Mouse (Mus musculus) layer of hippocampus, adult 2 months (tissue): ENCODE data around the gene Hc. TPM values are rescaled to one million over a fixed set of nuclear protein-coding genes. Genes with fewer than 3 reads are reported as not detected.

ENCODE experiments used
- DNase-seq, 2 experiments: peaks; one replicate each; pipeline ENCODE4 v3.0.0; 2022; ENCODE audit warnings: low spot score in 2 of 2
- H3K27ac ChIP-seq: fragments of 200-600 bp; 2 replicates; pipeline ENCODE4 v1.8.1; 2022
- H3K4me3 ChIP-seq: fragments of 200-600 bp; 2 replicates; pipeline ENCODE4 v1.8.1; 2022; ENCODE audit warnings: mild to moderate bottlenecking
- CTCF ChIP-seq: fragments of 200-600 bp; conservative IDR thresholded peaks from 2 replicates; pipeline ENCODE4 v1.8.1; 2022; ENCODE audit warnings: antibody characterized with exemption, mild to moderate bottlenecking, moderate library complexity
- long read RNA-seq, 2 experiments: library from polyadenylated mRNA; stranded (forward); transcript quantifications; one replicate each; pipeline ENCODE4 v2.0.0; 2021; ENCODE audit warnings: borderline mapping rate in 2 of 2
- total RNA-seq, 2 experiments: library from RNA; stranded (reverse); gene quantifications; 2 replicates each; pipeline ENCODE4 v1.2.3; 2021

The Hc gene
- total RNA-seq: not detected
- long read RNA-seq, experiment 1: 0 reads
- long read RNA-seq, experiment 2: 0 reads

DNA sequence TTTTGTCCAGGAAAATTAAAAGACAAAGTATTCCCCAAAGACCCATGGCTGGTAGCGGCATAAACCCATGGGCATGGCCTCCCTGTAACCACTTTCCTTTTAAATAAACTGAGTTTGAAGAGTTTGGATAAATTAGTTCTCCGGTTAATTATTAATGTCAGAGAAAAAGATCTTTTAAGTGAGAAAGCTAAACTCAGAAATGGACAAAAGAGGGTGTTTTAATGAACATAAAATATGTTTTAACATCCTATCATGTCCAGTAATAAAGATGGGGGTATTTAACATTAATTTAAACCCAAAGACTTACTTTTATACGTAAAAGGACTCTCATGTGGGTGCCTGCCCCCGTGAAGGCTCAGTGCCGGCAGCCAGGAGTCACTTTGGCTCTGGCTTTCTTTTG lies at the start of gene Hc:
Hc (minus strand) TSS at position 101 of the 400 bp plus-strand sequence.
- TF ChIP-seq CTCF: no peak
- Histone ChIP-seq H3K27ac (no peak within 1 kb of the TSS), H3K4me3 (no peak within 1 kb of the TSS)
- no peak for DNase-seq

DNA sequence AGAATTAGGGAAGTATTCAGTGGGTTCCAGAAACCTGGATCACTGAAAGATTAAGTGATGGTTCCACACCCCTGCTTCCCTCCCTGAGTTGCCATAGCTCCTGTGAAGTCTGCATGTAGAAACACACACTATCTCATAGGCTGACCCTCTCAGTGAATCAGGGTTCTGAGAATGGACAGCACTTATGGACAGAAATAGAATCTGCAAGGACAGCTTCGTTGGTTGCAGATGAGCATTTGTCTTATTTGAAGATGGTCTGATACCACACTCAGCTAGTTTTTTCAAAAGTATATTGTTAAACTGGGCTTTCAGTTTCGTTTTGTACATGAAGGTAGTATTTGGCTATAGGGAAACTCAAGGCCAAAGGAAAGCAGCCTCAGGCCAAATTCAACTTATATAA lies 49.3 kb upstream of the Hc start:
- H3K27ac ChIP-seq: no peak overlapping the region
- no peak overlapping the region for H3K4me3 ChIP-seq
- TF ChIP-seq CTCF: no peak
- DNase-seq: no peak

DNA sequence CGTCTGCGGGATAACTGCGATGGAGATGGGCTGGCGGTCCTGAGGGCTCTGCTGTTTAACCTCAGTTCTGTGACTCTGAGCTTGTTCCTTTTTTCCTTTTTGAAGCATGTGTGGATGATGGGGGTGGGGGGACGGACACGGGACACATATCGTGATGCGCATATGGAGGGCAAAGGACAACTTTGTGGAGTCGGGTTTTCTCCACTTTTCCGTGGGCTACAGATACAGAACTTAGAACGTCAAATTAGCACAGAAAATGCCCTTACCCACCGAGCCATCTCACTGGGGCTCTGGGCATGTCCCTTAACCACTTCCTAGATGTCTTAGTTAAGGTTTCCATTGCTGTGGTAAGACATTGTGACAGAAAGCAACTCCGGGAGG lies 48.7 kb upstream of the Hc start:
- Histone ChIP-seq H3K27ac (peak overlapping the region; percentile 95), H3K4me3 (peak overlapping the region; percentile 94)
- TF ChIP-seq CTCF: no peak
- DNase-seq: no peak

DNA sequence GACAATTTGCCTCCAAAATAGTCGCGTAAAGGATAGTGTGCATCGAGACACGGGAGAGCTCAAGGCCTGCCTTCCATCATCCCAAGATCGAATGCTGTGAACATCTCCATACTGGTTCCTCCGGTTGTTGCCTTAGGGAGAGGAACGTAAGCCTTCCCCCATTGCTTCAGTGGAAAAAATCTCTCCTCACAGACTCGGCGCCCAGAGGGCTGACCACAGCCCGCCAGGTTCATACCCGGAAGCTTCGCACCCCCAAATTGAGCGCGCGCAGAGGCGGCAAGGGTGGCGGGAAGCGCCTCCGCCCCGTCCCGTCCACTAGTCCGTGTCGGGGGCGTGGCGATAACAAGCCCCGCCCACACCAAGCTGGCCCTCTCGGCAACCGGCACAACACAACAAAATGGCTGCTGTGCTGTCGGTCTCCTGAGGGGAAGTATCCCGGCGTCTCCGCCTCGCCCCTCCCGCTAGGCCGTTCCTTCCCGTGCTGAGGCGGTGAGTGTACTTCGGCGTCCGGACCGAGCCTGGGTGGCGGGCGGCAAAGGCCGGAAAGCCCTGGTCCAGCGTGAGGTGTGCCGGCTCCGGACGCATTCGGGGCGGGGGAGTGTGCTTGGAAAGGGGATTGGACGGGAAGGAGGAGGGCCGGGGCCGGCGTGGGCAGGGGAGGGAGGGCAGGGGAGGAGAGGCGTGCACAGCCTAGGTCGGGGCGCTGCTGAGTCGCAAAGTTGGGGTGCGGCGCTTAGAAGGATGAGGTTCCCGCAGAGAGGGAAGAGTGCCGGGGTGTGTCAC lies 48.1 kb upstream of the Hc start, which contains the start of gene Cntrl:
Cntrl (plus strand) TSS at position 352 of the 783 bp plus-strand sequence.
- peak within 1 kb of the TSS; percentile 95 for H3K27ac ChIP-seq
- peak; percentile 90 for DNase-seq
- peak within 1 kb of the TSS; percentile 94 for H3K4me3 ChIP-seq
- TF ChIP-seq CTCF: no peak

DNA sequence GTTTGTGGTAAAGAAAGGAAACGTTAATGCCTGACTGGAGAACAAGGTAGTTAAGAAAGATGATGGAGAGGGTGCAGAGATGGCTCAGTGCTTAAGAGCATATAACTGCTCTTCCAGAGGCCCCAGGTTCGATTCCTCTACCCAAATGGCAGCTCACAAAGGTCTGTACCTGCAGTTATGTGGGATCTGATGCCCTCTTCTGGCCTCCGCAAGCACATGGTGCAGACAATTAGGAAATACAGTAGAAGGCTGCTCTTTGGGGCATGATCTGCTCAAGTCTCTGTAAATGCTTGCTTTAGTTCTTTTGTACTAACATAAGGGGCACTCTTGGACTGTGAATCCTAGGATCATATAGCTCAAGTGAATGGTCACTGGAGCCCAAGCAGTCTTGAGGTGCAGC lies 47.5 kb upstream of the Hc start:
- Histone ChIP-seq H3K27ac (peak overlapping the region; percentile 95), H3K4me3 (peak overlapping the region; percentile 94)
- TF ChIP-seq CTCF: peak; percentile 79
- DNase-seq: peak; percentile 23 to 38

DNA sequence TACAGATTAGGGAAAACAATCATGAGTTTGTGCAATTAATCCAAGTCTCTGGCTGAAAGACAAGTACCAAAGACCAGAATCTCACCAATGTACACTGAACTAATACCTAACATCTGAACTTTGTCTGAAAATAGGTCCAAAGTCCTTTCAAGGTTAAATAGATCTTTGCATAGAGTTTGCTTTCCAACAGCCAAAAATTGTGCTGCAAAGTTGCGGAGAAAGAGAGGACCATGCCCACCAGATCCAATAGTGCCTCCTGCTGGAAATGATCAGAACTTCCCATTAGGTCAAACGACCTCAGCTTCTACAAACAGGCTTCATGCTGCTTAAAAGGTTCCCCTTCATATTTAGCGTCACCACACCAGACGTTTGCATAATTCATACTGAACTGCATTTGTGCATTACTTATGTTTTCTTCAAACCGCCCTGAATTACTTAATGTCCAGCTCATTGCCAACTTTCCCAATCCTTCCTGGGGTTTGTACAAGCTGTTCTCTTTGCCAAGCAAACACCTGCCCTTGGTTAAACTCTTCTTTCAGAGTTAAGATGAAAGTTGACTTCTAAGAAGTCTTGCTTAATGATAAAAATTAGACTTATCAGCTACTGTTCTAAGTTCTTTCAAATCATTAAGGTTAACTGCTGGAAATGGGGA lies 46.9 kb upstream of the Hc start:
- no peak for DNase-seq
- H3K27ac ChIP-seq: no peak overlapping the region
- no peak overlapping the region for H3K4me3 ChIP-seq
- TF ChIP-seq CTCF: peak; percentile 75

DNA sequence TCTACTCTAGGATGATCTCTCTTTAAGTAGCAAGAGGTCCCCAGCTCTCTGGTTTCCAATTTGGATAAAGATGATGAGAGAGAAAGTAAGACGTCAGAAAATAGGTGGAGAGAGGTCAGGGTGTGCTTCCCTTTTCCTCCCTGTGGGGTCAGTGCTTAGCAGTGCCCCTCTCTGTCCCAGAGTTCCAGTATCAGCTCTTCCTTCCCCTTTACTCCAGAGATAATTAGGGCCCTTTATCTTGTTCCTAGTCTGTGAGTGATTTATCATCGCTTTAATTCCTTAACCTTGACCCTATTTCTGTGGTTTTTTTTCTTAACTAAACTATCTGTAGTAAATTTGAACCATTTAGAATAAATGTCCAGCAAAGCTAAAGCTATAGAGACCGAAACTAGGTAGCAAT lies 43.6 kb upstream of the Hc start:
- no peak for TF ChIP-seq CTCF

DNA sequence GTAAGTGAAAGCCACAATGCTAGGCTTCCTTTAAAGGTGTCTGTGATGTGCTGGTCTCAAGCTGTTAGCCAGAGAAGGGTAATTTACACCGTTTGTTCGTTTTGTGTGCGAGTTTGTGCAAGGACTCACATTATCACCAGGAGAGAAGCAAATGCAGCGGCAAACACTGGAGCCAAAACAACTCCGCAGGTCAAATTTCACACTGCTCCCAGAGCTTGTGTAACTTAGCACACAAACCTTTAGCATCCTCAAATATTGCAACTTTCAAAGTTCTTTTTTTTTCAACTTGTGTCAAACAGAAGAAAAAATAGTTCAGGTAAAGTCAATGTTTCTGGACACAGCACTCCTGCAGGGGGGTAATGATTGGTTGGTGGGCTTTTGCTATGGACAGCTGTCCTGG lies 42.3 kb upstream of the Hc start:
- no peak overlapping the region for H3K27ac ChIP-seq
- TF ChIP-seq CTCF: no peak

More for the DNA sequence above, 43.6 kb upstream of the Hc start:
- no peak overlapping the region for H3K27ac ChIP-seq
- no peak overlapping the region for H3K4me3 ChIP-seq
- DNase-seq: no peak

DNA sequence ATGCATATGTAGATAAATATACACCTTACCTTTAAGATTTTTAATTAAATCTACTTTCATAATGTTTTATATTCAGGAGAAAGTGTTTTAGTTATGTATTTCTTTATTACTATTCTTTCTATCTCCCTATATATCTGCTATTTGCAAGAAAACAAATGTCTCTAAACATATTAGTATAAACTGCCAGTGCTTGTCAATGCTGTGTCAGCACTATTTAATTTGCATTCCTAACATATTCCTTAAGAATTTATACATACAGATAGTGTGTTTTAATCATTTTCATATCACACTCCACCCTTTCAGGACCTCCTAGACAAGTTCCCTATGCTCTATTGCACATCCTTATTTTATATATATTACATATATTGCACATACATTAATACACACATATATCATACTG lies 41.5 kb upstream of the Hc start:
- no peak overlapping the region for H3K27ac ChIP-seq
- DNase-seq: no peak
- H3K4me3 ChIP-seq: no peak overlapping the region
- no peak for TF ChIP-seq CTCF

More for the DNA sequence above, 42.3 kb upstream of the Hc start:
- no peak overlapping the region for H3K4me3 ChIP-seq
- DNase-seq: no peak

DNA sequence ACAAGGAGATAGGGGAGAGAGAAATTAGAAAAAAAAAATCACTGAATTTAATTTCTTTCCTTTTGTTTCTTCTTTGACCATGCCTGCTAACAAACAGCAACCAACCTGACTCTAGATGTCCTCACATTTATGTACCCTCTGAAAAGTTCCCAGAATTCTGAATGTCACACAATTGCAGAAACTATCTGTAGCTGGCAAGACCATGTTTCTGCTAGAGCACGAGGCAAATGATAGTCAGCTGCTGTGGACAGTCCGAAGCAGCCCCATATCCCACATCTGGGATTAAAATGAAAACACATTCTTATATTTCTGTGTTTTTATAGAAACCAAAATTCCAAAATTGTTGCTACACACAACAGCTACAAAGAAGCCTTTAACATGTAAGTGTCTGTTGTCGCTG lies 40.2 kb upstream of the Hc start, which contains the start of gene AI182371:
AI182371 (minus strand) TSS at position 101 of the 400 bp plus-strand sequence.
- no peak for DNase-seq
- no peak for TF ChIP-seq CTCF
- Histone ChIP-seq H3K4me3 (no peak within 1 kb of the TSS), H3K27ac (no peak within 1 kb of the TSS)

DNA sequence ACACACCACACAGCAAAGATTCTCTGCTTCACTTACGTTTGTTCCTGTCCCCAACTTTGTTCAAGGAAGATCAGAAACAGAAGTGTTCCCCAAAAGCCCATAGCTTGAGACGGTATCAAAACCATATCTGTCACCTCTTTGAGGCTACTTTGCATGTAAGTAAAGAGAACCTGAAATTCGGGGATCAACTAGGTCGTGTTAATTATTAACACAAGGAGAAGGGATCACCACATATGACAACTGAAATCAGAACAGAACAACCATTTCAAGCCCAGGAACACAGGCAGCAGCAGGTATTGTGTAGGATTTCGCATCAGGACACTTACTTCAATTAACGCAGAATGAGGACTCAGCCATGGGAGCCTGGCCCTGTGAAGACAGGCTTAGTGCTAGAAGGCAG lies 39.3 kb upstream of the Hc start:
- no peak for DNase-seq
- Histone ChIP-seq H3K27ac (no peak overlapping the region), H3K4me3 (no peak overlapping the region)
- no peak for TF ChIP-seq CTCF

DNA sequence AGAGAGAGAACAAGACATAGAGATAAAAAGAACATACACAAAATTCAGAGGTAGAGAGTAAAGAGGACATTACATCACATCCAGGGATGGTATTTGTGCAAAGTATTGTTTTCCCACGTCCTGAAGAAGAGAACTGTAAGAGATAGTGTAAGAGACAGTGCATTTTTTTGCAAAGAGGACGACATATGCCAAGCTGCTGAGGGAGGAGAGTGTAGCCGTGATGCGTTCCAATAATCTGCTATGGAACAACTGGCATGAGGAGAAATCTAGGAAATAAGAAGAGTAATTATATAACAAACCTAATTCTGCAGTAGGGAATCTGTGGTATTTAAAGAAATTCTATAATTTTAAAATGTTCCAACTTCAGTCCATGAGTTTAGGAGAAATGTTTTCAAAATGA lies 26.2 kb upstream of the Hc start:
- no peak for TF ChIP-seq CTCF
- no peak overlapping the region for H3K4me3 ChIP-seq
- DNase-seq: peak in 1 of 2 experiments; percentile 53
- H3K27ac ChIP-seq: no peak overlapping the region

DNA sequence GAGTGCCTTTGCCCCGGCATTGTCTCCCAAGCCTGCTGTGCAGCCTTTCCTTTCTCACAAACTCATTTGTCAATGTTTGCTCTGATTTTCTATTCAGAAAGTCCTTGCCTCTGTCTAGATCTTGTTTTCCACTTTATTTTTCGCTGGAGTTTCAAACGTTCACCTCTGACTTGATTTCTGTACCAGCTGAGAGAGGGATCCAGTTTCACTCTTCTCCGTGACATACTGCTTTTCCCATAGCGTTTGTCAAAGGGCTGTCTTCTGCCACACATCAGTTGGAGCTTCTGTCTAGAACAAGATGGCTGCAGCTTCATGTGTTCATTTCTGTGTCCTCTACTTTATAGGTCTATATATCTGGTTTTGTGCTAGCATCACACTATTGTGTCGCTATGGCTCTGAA lies 17.9 kb upstream of the Hc start:
- DNase-seq: no peak
- Histone ChIP-seq H3K4me3 (no peak overlapping the region), H3K27ac (no peak overlapping the region)
- TF ChIP-seq CTCF: no peak

DNA sequence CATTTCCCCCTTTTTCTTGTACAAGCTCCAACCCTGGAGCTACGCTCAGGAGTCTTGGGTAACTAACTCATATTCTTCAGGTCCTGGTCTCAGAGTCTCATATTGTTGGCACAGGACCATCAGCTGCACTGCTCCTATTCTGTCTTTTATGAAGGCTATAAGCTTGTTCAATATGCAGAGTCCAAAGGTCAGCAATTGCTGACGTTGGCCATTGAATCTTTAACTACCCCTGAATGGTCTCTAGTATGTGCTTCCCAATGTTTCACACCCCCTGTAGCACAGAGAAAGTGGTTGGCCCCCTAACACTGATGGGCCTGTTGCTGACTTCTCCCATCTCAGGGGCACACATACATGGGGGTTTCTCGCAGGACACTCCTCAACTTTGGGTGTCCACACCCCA lies 13.1 kb upstream of the Hc start:
- Histone ChIP-seq H3K27ac (no peak overlapping the region), H3K4me3 (no peak overlapping the region)
- DNase-seq: no peak
- TF ChIP-seq CTCF: no peak
